Mouse (Mus musculus) hindbrain, embryonic 10.5 days (tissue): ENCODE data around the gene Hmgb1. TPM values are rescaled to one million over a fixed set of nuclear protein-coding genes. Genes with fewer than 3 reads are reported as not detected.

Experiments used
- DNase-seq: peaks from one replicate; pipeline ENCODE4 v3.0.0-alpha.2; 2017; ENCODE audit warnings: low spot score
- H3K27ac ChIP-seq: fragments of 300-500 bp; sonication (generic); 2 replicates; pipeline ENCODE4 v1.5.1; 2016; ENCODE audit warnings: mild to moderate bottlenecking, moderate library complexity
- H3K27me3 ChIP-seq: fragments of 300-500 bp; sonication (generic); 2 replicates; pipeline ENCODE4 v1.6.1; 2016; ENCODE audit warnings: mild to moderate bottlenecking; ENCODE audit not compliant: poor library complexity, insufficient read depth, severe bottlenecking
- H3K36me3 ChIP-seq: fragments of 300-500 bp; sonication (generic); 2 replicates; pipeline ENCODE4 v1.6.1; 2016; ENCODE audit warnings: mild to moderate bottlenecking, moderate library complexity
- H3K4me1 ChIP-seq: fragments of 300-500 bp; sonication (generic); replicated peaks from 2 replicates; pipeline ENCODE4 v1.6.1; 2016; ENCODE audit warnings: mild to moderate bottlenecking
- H3K4me3 ChIP-seq: fragments of 300-500 bp; sonication (generic); 2 replicates; pipeline ENCODE4 v1.5.1; 2016; ENCODE audit warnings: mild to moderate bottlenecking, moderate library complexity
- H3K9me3 ChIP-seq: fragments of 300-500 bp; sonication (generic); 2 replicates; pipeline ENCODE4 v1.6.1; 2016; ENCODE audit warnings: mild to moderate bottlenecking, moderate library complexity
- WGBS: fragments of 180-500 bp; shearing (Covaris S2); methylation state at CpG from one replicate; pipeline ENCODE4 v1.1.7; 2016; 5-methylcytosine and 5-hydroxymethylcytosine counted together
- polyA plus RNA-seq: library from polyadenylated mRNA; unstranded; fragments of >200 nt; fragmentation: Nextera tagmentation; extraction: Ambion mirVana; gene quantifications from 2 replicates; pipeline ENCODE4 v1.2.1, GENCODE M21; 2016

The Hmgb1 gene
- polyA plus RNA-seq, 1 experiment from 2014 or later = 1,115 TPM

- H3K9me3 ChIP-seq = no peaks in the 10 kb centered on the region
- H3K27me3 ChIP-seq = peaks cover 6% of the 10 kb centered on the region; the same call in 1 of the 2 replicates
- H3K4me3 ChIP-seq = no peak overlapping the region
- H3K36me3 ChIP-seq = no peaks in the 10 kb centered on the region
- no peak for DNase-seq
- 71% methylated on average over 20 of the region's 20 CpGs for WGBS
- H3K4me1 ChIP-seq = peaks cover 39% of the 10 kb centered on the region
- H3K27ac ChIP-seq = peak overlapping the region; percentile 46
These were observed 182.1 kb downstream of the Hmgb1 start for GRCm38 (mm10) chr5:149002034-149002802.

DNA sequence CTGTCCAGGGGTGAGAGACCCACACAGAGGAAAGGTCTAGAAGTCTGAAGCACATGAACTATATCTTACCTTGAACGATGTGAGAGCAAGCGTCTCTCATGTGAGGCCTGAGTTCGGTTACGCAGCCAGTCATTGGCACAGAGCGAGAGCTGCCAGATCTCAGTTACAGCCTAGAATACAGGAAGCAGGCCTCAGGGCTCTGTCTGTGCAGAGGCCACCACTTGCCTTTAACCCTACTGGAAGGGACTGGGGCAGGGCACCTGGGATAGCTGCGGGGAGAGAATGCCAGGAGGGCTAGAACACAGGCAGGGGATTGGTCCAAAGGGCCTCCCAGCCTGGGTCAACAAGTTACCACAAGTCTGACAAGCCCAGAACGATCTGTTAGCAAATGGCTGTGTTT lies 184.5 kb downstream of the Hmgb1 start:
- Histone ChIP-seq H3K27me3 (no peaks in the 10 kb centered on the region), H3K9me3 (no peaks in the 10 kb centered on the region), H3K4me3 (no peak overlapping the region), H3K36me3 (no peaks in the 10 kb centered on the region), H3K27ac (no peak overlapping the region), H3K4me1 (peaks cover 35% of the 10 kb centered on the region)
- 90% methylated on average over 7 of the region's 7 CpGs for WGBS
- DNase-seq = no peak

GRCm38 (mm10) chr5:148998512-148998911 lies 185.8 kb downstream of the Hmgb1 start:
- 88% methylated on average over 14 of the region's 14 CpGs for WGBS
- DNase-seq = no peak
- H3K4me3 ChIP-seq = no peak overlapping the region

DNA sequence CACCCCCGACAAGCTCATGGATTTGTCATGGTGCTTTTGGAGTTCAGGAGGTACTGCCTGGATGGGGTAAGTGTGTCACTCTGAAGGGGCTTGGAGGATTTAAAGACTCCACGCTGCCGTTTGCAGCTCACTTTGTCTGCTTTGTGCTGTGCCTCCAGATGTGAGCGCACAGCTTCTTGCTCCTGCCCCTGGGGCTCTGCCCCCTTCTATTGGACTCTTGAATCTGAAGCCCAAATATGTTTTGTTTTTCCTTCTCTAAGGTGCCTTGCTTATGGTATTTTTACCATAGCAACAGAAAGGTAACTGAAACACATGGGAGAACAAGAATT lies 187.6 kb downstream of the Hmgb1 start:
- Histone ChIP-seq H3K36me3 (peaks cover 14% of the 10 kb centered on the region), H3K27me3 (no peaks in the 10 kb centered on the region), H3K9me3 (peaks cover 11% of the 10 kb centered on the region; the same call in 1 of the 2 replicates), H3K27ac (peak overlapping the region; percentile 54), H3K4me1 (peaks cover 29% of the 10 kb centered on the region), H3K4me3 (no peak overlapping the region)
- 64% methylated on average over 4 of the region's 4 CpGs for WGBS
- DNase-seq = no peak

More at GRCm38 (mm10) chr5:148998512-148998911, 185.8 kb downstream of the Hmgb1 start:
- Histone ChIP-seq H3K27ac (no peak overlapping the region), H3K9me3 (no peaks in the 10 kb centered on the region), H3K36me3 (no peaks in the 10 kb centered on the region), H3K27me3 (no peaks in the 10 kb centered on the region), H3K4me1 (peaks cover 44% of the 10 kb centered on the region)

Other genes starting within 250 kb of the Hmgb1 start
- gene Gm42791, start 189.3 kb downstream of the Hmgb1 start, polyA plus RNA-seq = 1.6 and 3.8 TPM in 2 replicates
- gene Uspl1, start 139 bp downstream of the Hmgb1 start, polyA plus RNA-seq = 61.6 and 64.7 TPM in 2 replicates
- gene Alox5ap, start 80.3 kb upstream of the Hmgb1 start, polyA plus RNA-seq = 5.1 and 7.5 TPM in 2 replicates
- 0.37 and 0.61 TPM in 2 replicates for gene Medag, start 227.3 kb upstream of the Hmgb1 start, polyA plus RNA-seq